Mouse (Mus musculus) adrenal gland, postnatal 14 days (tissue): Measurements from ENCODE around the gene Zfp768. TPM values are rescaled to one million over a fixed set of nuclear protein-coding genes. Genes with fewer than 3 reads are reported as not detected.
"Not testable (repeated sequence)": the region's sequence is repeated elsewhere in the genome, so short reads cannot be mapped to it uniquely, and the experiment has no call there.

Source experiments
- DNase-seq: peaks from one replicate; pipeline ENCODE4 v3.0.0; 2021; ENCODE audit warnings: mixed read lengths
- total RNA-seq: library from RNA; stranded (reverse); gene quantifications from 2 replicates; pipeline ENCODE4 v1.2.3, GENCODE M21; 2021

Zfp768 gene
- total RNA-seq, 1 experiment from 2014 or later, result 33.3 TPM

GRCm38 (mm10) chr7:127358472-127358871, 13.1 kb upstream of the Zfp768 start:
- no peak for DNase-seq

- DNase-seq, result no peak
These were observed 12.5 kb upstream of the Zfp768 start for GRCm38 (mm10) chr7:127357871-127358270.

GRCm38 (mm10) chr7:127355796-127356195, 10.4 kb upstream of the Zfp768 start:
- DNase-seq, result no peak

GRCm38 (mm10) chr7:127351230-127352004, 6.0 kb upstream of the Zfp768 start:
- DNase-seq, result peak; percentile 35

GRCm38 (mm10) chr7:127346676-127347075, 1.3 kb upstream of the Zfp768 start:
- DNase-seq, result no peak

- peak; percentile 82 for DNase-seq
These were observed 297 bp downstream of the Zfp768 start for GRCm38 (mm10) chr7:127345092-127345491.

- no peak for DNase-seq
These were observed 1.0 kb downstream of the Zfp768 start for GRCm38 (mm10) chr7:127344371-127344770.

GRCm38 (mm10) chr7:127343351-127344019, 1.9 kb downstream of the Zfp768 start:
- DNase-seq, result no peak

- DNase-seq, result no peak
These were observed 2.5 kb downstream of the Zfp768 start for GRCm38 (mm10) chr7:127342888-127343287.

- DNase-seq, result peak; percentile 29
These were observed 3.1 kb downstream of the Zfp768 start for GRCm38 (mm10) chr7:127342332-127342731.

- not testable (repeated sequence) for DNase-seq
These were observed 3.5 kb downstream of the Zfp768 start for GRCm38 (mm10) chr7:127341861-127342260.

- DNase-seq, result no peak
These were observed 4.0 kb downstream of the Zfp768 start for GRCm38 (mm10) chr7:127341356-127341755.

- DNase-seq, result peak; percentile 35
These were observed 7.8 kb downstream of the Zfp768 start for GRCm38 (mm10) chr7:127337636-127338035.

- DNase-seq, result no peak
These were observed 9.8 kb downstream of the Zfp768 start for GRCm38 (mm10) chr7:127335604-127336003.

- no peak for DNase-seq
These were observed 12.1 kb downstream of the Zfp768 start for GRCm38 (mm10) chr7:127333240-127333639.

GRCm38 (mm10) chr7:127326685-127327084, 18.7 kb downstream of the Zfp768 start:
- no peak for DNase-seq

- DNase-seq, result no peak
These were observed 19.8 kb downstream of the Zfp768 start for GRCm38 (mm10) chr7:127325550-127325949.

GRCm38 (mm10) chr7:127324944-127325343, 20.4 kb downstream of the Zfp768 start:
- DNase-seq, result no peak

GRCm38 (mm10) chr7:127322085-127322484, 23.3 kb downstream of the Zfp768 start:
- DNase-seq, result peak; percentile 49

GRCm38 (mm10) chr7:127321106-127321505, 24.3 kb downstream of the Zfp768 start:
- no peak for DNase-seq

- no peak for DNase-seq
These were observed 31.5 kb downstream of the Zfp768 start for GRCm38 (mm10) chr7:127313912-127314311.

GRCm38 (mm10) chr7:127309951-127310350, 35.4 kb downstream of the Zfp768 start:
- no peak for DNase-seq

GRCm38 (mm10) chr7:127308887-127309286, 36.5 kb downstream of the Zfp768 start:
- peak; percentile 71 for DNase-seq

- no peak for DNase-seq
These were observed 37.0 kb downstream of the Zfp768 start for GRCm38 (mm10) chr7:127308431-127308830.
